Mouse (Mus musculus): Measurements from ENCODE around the gene Tgfbr2.

The Tgfbr2 gene

GRCm38 (mm10) chr9:116193889-116194450 is 18.8 kb upstream of the Tgfbr2 start:
- DNase-seq (ENCODE audit: low spot score), result no peak

GRCm38 (mm10) chr9:116193535-116193881 is 18.3 kb upstream of the Tgfbr2 start:
- no peak for DNase-seq (ENCODE audit: low spot score)

- no peak for DNase-seq (ENCODE audit: low spot score)
Measured at GRCm38 (mm10) chr9:116192826-116193534, 17.8 kb upstream of the Tgfbr2 start.

DNA sequence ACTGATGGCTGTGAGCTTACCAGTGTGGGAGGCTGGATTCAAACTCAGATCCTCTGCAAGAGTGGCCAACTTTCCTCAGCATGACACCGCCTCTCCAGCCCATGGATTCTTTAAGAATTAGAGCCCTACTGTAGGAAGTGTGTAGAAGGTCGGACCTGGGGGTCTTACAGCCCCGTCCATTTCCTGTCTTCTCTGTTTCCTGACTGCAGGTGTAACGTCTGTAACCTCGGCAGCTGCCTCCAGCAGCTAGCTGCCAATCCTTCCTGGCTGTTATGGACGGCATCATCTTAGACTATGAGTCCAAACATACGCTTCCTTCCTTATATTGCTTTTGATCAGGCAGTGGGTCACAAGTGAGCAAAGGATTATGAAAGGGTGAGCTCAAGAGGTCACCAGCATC is 17.1 kb upstream of the Tgfbr2 start:
- no peak for DNase-seq (ENCODE audit: low spot score)

DNA sequence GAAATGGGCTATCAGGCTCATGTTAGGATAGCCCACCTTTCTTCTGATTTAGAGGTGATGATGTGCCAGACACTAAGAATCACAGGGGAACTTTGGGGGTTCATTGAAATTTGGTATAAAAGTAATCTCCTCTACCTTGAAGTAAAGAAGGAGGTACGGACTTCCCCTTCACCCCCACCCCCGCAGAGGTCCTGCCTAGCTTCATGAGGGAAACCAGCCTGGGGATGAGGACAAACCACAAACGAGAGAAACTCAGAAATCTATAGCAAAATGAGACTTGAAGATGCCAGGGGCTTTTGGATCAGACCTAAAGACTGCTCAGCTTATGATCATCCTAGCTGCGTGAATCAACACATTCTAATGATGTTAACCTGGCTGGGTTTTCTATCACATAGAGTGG is 14.7 kb upstream of the Tgfbr2 start:
- no peak for DNase-seq (ENCODE audit: low spot score)

GRCm38 (mm10) chr9:116188952-116189666 is 13.9 kb upstream of the Tgfbr2 start:
- no peak for DNase-seq (ENCODE audit: low spot score)

DNA sequence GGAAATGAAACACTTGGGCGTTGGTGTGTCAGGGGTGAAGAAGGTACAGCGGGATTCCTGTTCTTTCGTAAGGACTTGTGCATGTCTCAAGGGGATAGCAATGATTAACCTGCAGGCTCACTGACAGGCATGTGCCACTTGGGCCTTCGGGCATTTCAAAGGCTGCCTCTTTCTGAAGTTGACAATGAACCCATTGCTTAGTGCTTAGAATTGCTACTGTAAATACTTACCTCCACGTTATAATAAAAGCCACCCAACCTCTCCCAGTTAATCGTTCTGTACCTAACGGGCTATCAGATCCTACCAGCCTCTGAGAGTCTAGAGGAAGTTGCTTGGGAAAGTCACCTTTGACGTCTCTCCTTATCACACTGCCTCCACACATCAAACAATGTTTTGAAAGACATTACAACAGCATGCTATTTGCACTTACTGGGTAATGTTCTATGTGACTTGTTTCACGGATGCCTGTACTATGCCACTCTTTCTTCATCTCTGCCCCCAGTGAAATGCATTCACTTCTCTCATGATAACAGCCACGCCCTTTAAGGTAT is 12.1 kb upstream of the Tgfbr2 start:
- no peak for DNase-seq (ENCODE audit: low spot score)

DNA sequence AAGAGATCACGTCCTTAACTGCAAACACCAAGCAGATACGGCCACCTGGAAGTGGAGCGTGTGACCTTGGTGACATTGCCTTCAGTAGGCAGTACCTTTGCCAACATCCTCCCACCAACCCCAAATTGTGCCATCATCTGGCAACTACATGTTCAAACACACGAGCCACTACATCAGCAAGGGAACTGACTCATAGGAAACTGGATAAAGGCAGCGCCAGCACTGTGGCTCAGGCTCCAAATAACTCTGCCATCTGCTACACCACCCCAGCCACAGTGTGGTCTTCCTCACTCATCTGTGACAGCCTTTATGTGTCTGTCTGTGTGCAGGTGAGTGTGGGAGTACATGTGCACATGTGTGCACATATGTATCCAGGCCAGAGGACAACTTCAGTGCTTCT is 9.7 kb upstream of the Tgfbr2 start:
- no peak for DNase-seq (ENCODE audit: low spot score)

DNA sequence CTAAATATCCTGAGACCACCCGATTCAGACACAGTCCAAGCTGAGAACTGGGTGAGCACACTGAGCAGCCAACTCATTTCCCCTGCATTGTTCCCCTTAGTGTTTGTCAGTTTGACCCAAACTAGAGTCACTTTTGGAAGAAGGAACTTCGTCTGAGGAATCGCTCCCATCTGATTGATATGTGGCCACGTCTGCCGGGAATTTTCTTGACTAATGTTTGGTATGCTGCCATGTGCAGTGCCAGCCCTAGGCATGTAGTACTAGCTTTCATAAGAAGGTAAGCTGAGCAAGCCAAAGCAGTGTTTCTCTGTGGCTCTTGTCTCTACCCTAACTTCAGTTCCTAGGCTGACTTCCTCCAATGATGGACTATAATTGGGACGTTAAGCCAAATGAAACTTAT is 7.9 kb upstream of the Tgfbr2 start:
- no peak for DNase-seq (ENCODE audit: low spot score)

DNA sequence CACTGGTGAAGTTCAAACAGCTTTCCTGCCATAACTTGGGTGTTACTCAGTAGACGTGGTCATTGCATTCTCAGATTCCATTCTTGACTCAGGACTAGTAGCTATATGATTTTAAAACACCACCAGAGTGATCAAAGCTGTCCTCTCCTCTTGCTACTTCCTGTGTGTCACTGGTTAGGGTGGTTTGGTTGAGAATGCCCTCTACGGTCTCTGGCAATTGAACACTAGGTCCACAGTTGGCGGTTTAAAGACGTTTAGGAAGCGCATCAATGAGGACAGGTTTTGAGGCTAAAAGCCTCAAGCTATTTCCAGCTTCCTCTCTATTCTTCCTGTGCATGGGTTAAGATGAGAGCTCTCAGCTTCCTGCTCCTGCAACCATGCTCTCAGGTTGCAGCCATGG is 6.4 kb upstream of the Tgfbr2 start:
- no peak for DNase-seq (ENCODE audit: low spot score)

GRCm38 (mm10) chr9:116178151-116178550 is 3.0 kb upstream of the Tgfbr2 start:
- no peak for DNase-seq (ENCODE audit: low spot score)

DNA sequence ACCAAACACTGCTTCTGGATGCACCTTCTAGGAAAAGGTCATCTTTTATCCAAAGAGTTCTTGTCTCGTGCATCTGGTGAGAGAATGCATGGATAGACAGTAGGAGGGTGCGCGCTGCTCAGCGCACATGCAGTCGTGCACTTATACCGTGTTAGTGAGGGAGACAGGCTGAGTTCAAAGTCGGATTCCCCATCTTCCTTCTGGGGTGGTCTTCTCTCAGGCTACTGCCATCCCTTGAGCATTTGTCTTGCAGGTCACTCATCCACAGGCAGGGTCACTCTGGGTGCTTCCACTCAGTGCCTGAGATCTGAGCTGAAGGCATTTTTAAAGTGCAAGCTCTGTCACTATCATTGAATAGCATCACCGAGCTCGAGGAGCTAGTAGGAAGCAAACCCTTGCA is 1.9 kb upstream of the Tgfbr2 start:
- DNase-seq (ENCODE audit: low spot score), result no peak

- DNase-seq (ENCODE audit: low spot score), result no peak
Measured at GRCm38 (mm10) chr9:116175488-116176115, 442 bp upstream of the Tgfbr2 start.

- DNase-seq (ENCODE audit: low spot score), result no peak
Measured at GRCm38 (mm10) chr9:116173473-116174170, 1.5 kb downstream of the Tgfbr2 start.

GRCm38 (mm10) chr9:116173059-116173458 is 2.1 kb downstream of the Tgfbr2 start:
- no peak for DNase-seq (ENCODE audit: low spot score)

GRCm38 (mm10) chr9:116169067-116169466 is 6.1 kb downstream of the Tgfbr2 start:
- no peak for DNase-seq (ENCODE audit: low spot score)

DNA sequence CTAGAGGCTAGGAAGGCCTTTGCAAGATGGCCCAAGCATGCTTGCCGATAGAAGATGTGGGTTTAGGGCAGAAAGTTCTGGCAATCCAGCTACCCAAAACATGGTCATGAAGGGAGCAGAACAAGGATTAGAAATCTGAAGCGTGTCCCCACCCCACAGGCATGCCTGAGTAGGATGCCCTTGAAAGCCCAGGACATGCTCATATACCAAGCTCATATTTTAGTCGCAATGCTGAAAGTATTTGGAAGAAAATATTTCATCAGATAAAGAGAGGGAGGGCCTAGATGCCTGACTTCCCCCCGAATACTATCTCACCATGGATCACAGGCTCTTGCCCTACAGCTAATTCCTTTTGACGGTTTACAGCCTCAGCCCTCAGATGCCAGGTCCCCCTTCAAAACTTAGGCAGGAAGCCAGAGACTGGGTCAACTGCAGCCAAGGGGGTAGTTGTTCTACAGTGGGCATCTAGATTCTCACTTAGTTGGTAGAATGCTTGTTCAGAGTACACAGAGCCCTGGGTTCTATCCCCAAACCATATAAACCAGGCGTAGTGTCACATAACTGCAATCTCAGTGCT is 7.8 kb downstream of the Tgfbr2 start:
- no peak for DNase-seq (ENCODE audit: low spot score)

DNA sequence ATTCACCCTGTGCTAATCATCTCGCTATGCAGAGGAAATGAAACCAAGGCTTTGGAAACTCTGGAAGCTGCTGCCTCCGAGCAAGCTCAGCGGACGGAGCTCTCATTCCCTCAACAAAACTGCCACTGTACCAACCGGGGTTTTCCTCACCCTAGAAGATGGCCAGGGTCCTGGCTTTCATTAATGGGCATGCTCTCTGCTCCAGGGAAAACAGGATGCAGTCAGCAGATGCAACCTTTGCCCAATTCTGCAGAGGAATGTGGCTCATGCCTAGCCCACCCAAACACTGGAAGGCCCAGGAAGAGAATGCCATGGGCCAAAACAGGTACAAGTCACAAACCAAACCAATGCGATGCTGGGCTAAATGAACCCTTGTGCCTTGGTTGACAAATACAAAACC is 8.8 kb downstream of the Tgfbr2 start:
- DNase-seq (ENCODE audit: low spot score), result no peak

GRCm38 (mm10) chr9:116163883-116164282 is 11.3 kb downstream of the Tgfbr2 start:
- no peak for DNase-seq (ENCODE audit: low spot score)

DNA sequence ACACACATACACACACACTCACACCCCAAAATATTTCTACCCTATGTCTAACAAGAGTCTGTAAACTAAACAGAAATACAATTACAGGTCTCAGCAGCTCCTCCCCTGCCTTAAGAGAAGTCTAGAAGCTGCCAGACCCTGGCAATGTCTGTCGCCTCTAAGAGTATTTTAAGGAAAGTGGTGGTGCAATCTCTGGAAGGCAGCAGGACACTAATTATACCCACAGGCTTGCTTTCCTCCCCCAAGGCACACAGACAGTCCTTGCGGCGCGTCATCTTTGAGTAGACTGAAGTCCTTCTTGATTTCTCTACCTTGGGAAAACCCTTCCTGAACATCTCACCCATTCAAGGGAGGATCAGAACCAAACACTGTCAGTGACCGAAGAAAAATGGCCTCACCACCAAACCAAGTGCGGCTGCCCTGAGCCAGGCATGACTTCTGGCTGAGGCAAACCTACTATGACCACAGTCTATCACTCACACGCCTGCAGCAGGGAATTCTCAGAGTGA is 12.2 kb downstream of the Tgfbr2 start:
- DNase-seq (ENCODE audit: low spot score), result no peak

- no peak for DNase-seq (ENCODE audit: low spot score)
Measured at GRCm38 (mm10) chr9:116160860-116161259, 14.3 kb downstream of the Tgfbr2 start.

GRCm38 (mm10) chr9:116160067-116160466 is 15.1 kb downstream of the Tgfbr2 start:
- DNase-seq (ENCODE audit: low spot score), result no peak

Measured in testis, postnatal 10 days (tissue).